Mouse (Mus musculus): ENCODE measurements around the gene Gpatch2. TPM values are rescaled to one million over a fixed set of nuclear protein-coding genes. Genes with fewer than 3 reads are reported as not detected.

The Gpatch2 gene
- 1 to 10 TPM; 7.6 to 10.0 TPM for total RNA-seq (2021)
- long read RNA-seq, experiment 1, result 0 reads
- long read RNA-seq, experiment 2, partial matches to known transcripts, result 0 of 2 reads
- long read RNA-seq, experiment 2, other reads (novel, unspliced or antisense), result 2 of 2 reads

GRCm38 (mm10) chr1:187215181-187216116 lies at the start of gene Gpatch2, which contains the start of gene Spata17:
Gpatch2 (plus strand) TSS chr1:187215508.
Spata17 (minus strand) TSS chr1:187215465.
- intact Hi-C loops (cut with DNase I), result no loop called here
- DNase-seq, result peak; percentile 72 to 75

- intact Hi-C loops (cut with DNase I), result no loop called here
- no peak for DNase-seq
Observed at GRCm38 (mm10) chr1:187169646-187170045, 45.7 kb upstream of the Gpatch2 start.

- intact Hi-C loops (cut with DNase I), result no loop called here
- DNase-seq, result no peak
Observed at GRCm38 (mm10) chr1:187170361-187170760, 44.9 kb upstream of the Gpatch2 start.

GRCm38 (mm10) chr1:187175991-187176390 lies 39.3 kb upstream of the Gpatch2 start:
- DNase-seq, result no peak
- intact Hi-C loops (cut with DNase I), result no loop called here

- intact Hi-C loops (cut with DNase I), result no loop called here
- DNase-seq, result no peak
Observed at GRCm38 (mm10) chr1:187178546-187178945, 36.8 kb upstream of the Gpatch2 start.

GRCm38 (mm10) chr1:187205506-187205905 lies 9.8 kb upstream of the Gpatch2 start:
- intact Hi-C loops (cut with DNase I), result no loop called here

GRCm38 (mm10) chr1:187209496-187209895 lies 5.8 kb upstream of the Gpatch2 start:
- intact Hi-C loops (cut with DNase I), result no loop called here
- no peak for DNase-seq

More at GRCm38 (mm10) chr1:187205506-187205905, 9.8 kb upstream of the Gpatch2 start:
- no peak for DNase-seq

GRCm38 (mm10) chr1:187210736-187211135 lies 4.6 kb upstream of the Gpatch2 start:
- intact Hi-C loops (cut with DNase I), result no loop called here
- no peak for DNase-seq

- intact Hi-C loops (cut with DNase I), result no loop called here
- DNase-seq, result no peak
Observed at GRCm38 (mm10) chr1:187216620-187217410, 1.5 kb downstream of the Gpatch2 start.

GRCm38 (mm10) chr1:187220756-187221155 lies 5.4 kb downstream of the Gpatch2 start:
- DNase-seq, result no peak
- intact Hi-C loops (cut with DNase I), result no loop called here

GRCm38 (mm10) chr1:187226328-187227025 lies 11.2 kb downstream of the Gpatch2 start:
- intact Hi-C loops (cut with DNase I), result no loop called here

GRCm38 (mm10) chr1:187228414-187229146 lies 13.3 kb downstream of the Gpatch2 start:
- intact Hi-C loops (cut with DNase I), result no loop called here

More at GRCm38 (mm10) chr1:187226328-187227025, 11.2 kb downstream of the Gpatch2 start:
- DNase-seq, result no peak

GRCm38 (mm10) chr1:187230255-187230654 lies 14.9 kb downstream of the Gpatch2 start:
- intact Hi-C loops (cut with DNase I), result no loop called here
- DNase-seq, result no peak

More at GRCm38 (mm10) chr1:187228414-187229146, 13.3 kb downstream of the Gpatch2 start:
- DNase-seq, result no peak

GRCm38 (mm10) chr1:187232196-187232955 lies 17.1 kb downstream of the Gpatch2 start:
- no peak for DNase-seq
- intact Hi-C loops (cut with DNase I), result no loop called here

- DNase-seq, result no peak
- intact Hi-C loops (cut with DNase I), result no loop called here
Observed at GRCm38 (mm10) chr1:187232996-187233615, 17.8 kb downstream of the Gpatch2 start.

GRCm38 (mm10) chr1:187235161-187235560 lies 19.9 kb downstream of the Gpatch2 start:
- no peak for DNase-seq
- intact Hi-C loops (cut with DNase I), result no loop called here

- no peak for DNase-seq
- intact Hi-C loops (cut with DNase I), result no loop called here
Observed at GRCm38 (mm10) chr1:187236296-187236695, 21.0 kb downstream of the Gpatch2 start.

- intact Hi-C loops (cut with DNase I), result no loop called here
- no peak for DNase-seq
Observed at GRCm38 (mm10) chr1:187238061-187238460, 22.8 kb downstream of the Gpatch2 start.

Data from gastrocnemius, postnatal 36 days (tissue).